Mouse (Mus musculus): ENCODE measurements around the gene Col6a2. TPM values are rescaled to one million over a fixed set of nuclear protein-coding genes. Genes with fewer than 3 reads are reported as not detected.

Col6a2 gene
- total and polyA plus RNA-seq, 2 experiments from 2014 or later = 19.1 to 32.6 TPM

- 92% methylated on average over 11 of the region's 11 CpGs for WGBS
These were observed 42.1 kb upstream of the Col6a2 start for GRCm38 (mm10) chr10:76665551-76665950.

GRCm38 (mm10) chr10:76664156-76665115 is 41.0 kb upstream of the Col6a2 start:
- H3K4me1 ChIP-seq (ENCODE audit: insufficient read depth, low read length) = no peaks in the 10 kb centered on the region
- no peak overlapping the region for H3K4me2 ChIP-seq (ENCODE audit: low read depth, low read length, poor library complexity, severe bottlenecking)
- no peaks in the 10 kb centered on the region for H3K27me3 ChIP-seq (ENCODE audit: insufficient read depth, low read length)
- WGBS = 83% methylated on average over 20 of the region's 20 CpGs
- H3K4me3 ChIP-seq (ENCODE audit: low read depth, low read length) = no peak overlapping the region
- no peak overlapping the region for H3K27ac ChIP-seq (ENCODE audit: low read depth, low read length)
- H3K36me3 ChIP-seq (ENCODE audit: insufficient read depth, low read length) = no peaks in the 10 kb centered on the region
- H3K9me3 ChIP-seq (ENCODE audit: low read length) = peaks cover 8% of the 10 kb centered on the region; the same call in 1 of the 2 replicates
- no peak overlapping the region for H3K9ac ChIP-seq (replicated peaks; ENCODE audit: low read length, poor library complexity, severe bottlenecking)
- ATAC-seq (ENCODE audit: low FRiP score) = no peak
- DNase-seq (ENCODE audit: low spot score) = peak; percentile 44
- TF ChIP-seq CTCF (IDR thresholded peaks at IDR 0.05) = no peak

More at GRCm38 (mm10) chr10:76665551-76665950, 42.1 kb upstream of the Col6a2 start:
- Histone ChIP-seq H3K4me2 (ENCODE audit: low read depth, low read length, poor library complexity, severe bottlenecking) (no peak overlapping the region), H3K4me3 (ENCODE audit: low read depth, low read length) (no peak overlapping the region), H3K4me1 (ENCODE audit: insufficient read depth, low read length) (no peaks in the 10 kb centered on the region), H3K9ac (replicated peaks; ENCODE audit: low read length, poor library complexity, severe bottlenecking) (no peak overlapping the region), H3K27ac (ENCODE audit: low read depth, low read length) (no peak overlapping the region), H3K27me3 (ENCODE audit: insufficient read depth, low read length) (no peaks in the 10 kb centered on the region), H3K9me3 (ENCODE audit: low read length) (peaks cover 8% of the 10 kb centered on the region; the same call in 1 of the 2 replicates), H3K36me3 (ENCODE audit: insufficient read depth, low read length) (no peaks in the 10 kb centered on the region)
- TF ChIP-seq CTCF (IDR thresholded peaks at IDR 0.05) = no peak
- no peak for ATAC-seq (ENCODE audit: low FRiP score)
- DNase-seq (ENCODE audit: low spot score) = no peak

- WGBS = 79% methylated on average over 11 of the region's 11 CpGs
- DNase-seq (ENCODE audit: low spot score) = no peak
These were observed 30.2 kb upstream of the Col6a2 start for GRCm38 (mm10) chr10:76653345-76654336.

GRCm38 (mm10) chr10:76650662-76651342 is 27.4 kb upstream of the Col6a2 start:
- Histone ChIP-seq H3K36me3 (ENCODE audit: insufficient read depth, low read length) (no peaks in the 10 kb centered on the region), H3K4me1 (ENCODE audit: insufficient read depth, low read length) (no peaks in the 10 kb centered on the region), H3K4me3 (ENCODE audit: low read depth, low read length) (no peak overlapping the region), H3K27ac (ENCODE audit: low read depth, low read length) (no peak overlapping the region), H3K9ac (replicated peaks; ENCODE audit: low read length, poor library complexity, severe bottlenecking) (no peak overlapping the region), H3K4me2 (ENCODE audit: low read depth, low read length, poor library complexity, severe bottlenecking) (no peak overlapping the region), H3K9me3 (ENCODE audit: low read length) (no peaks in the 10 kb centered on the region), H3K27me3 (ENCODE audit: insufficient read depth, low read length) (no peaks in the 10 kb centered on the region)
- no peak for TF ChIP-seq CTCF (IDR thresholded peaks at IDR 0.05)
- 79% methylated on average over 12 of the region's 12 CpGs for WGBS
- ATAC-seq (ENCODE audit: low FRiP score) (no peak), DNase-seq (ENCODE audit: low spot score) (no peak)

More at GRCm38 (mm10) chr10:76653345-76654336, 30.2 kb upstream of the Col6a2 start:
- Histone ChIP-seq H3K4me3 (ENCODE audit: low read depth, low read length) (no peak overlapping the region), H3K9me3 (ENCODE audit: low read length) (no peaks in the 10 kb centered on the region), H3K36me3 (ENCODE audit: insufficient read depth, low read length) (no peaks in the 10 kb centered on the region), H3K27me3 (ENCODE audit: insufficient read depth, low read length) (no peaks in the 10 kb centered on the region), H3K27ac (ENCODE audit: low read depth, low read length) (no peak overlapping the region), H3K4me2 (ENCODE audit: low read depth, low read length, poor library complexity, severe bottlenecking) (no peak overlapping the region), H3K4me1 (ENCODE audit: insufficient read depth, low read length) (no peaks in the 10 kb centered on the region), H3K9ac (replicated peaks; ENCODE audit: low read length, poor library complexity, severe bottlenecking) (no peak overlapping the region)
- no peak for TF ChIP-seq CTCF (IDR thresholded peaks at IDR 0.05)
- ATAC-seq (ENCODE audit: low FRiP score) = no peak

- TF ChIP-seq CTCF (IDR thresholded peaks at IDR 0.05) = no peak
- 92% methylated on average over 10 of the region's 10 CpGs for WGBS
- H3K9ac ChIP-seq (replicated peaks; ENCODE audit: low read length, poor library complexity, severe bottlenecking) = no peak overlapping the region
- no peaks in the 10 kb centered on the region for H3K4me1 ChIP-seq (ENCODE audit: insufficient read depth, low read length)
- H3K9me3 ChIP-seq (ENCODE audit: low read length) = no peaks in the 10 kb centered on the region
- H3K4me3 ChIP-seq (ENCODE audit: low read depth, low read length) = no peak overlapping the region
- H3K36me3 ChIP-seq (ENCODE audit: insufficient read depth, low read length) = no peaks in the 10 kb centered on the region
- ATAC-seq (ENCODE audit: low FRiP score) (no peak), DNase-seq (ENCODE audit: low spot score) (no peak)
- no peak overlapping the region for H3K27ac ChIP-seq (ENCODE audit: low read depth, low read length)
- no peak overlapping the region for H3K4me2 ChIP-seq (ENCODE audit: low read depth, low read length, poor library complexity, severe bottlenecking)
- no peaks in the 10 kb centered on the region for H3K27me3 ChIP-seq (ENCODE audit: insufficient read depth, low read length)
These were observed 25.3 kb upstream of the Col6a2 start for GRCm38 (mm10) chr10:76648738-76649137.

Data from midbrain, postnatal 0 days (tissue).